Mouse (Mus musculus): Measurements from ENCODE around the gene Mrpl40.
"Not testable (repeated sequence)": the region's sequence is repeated elsewhere in the genome, so short reads cannot be mapped to it uniquely, and the experiment has no call there.

Gene Mrpl40

DNA sequence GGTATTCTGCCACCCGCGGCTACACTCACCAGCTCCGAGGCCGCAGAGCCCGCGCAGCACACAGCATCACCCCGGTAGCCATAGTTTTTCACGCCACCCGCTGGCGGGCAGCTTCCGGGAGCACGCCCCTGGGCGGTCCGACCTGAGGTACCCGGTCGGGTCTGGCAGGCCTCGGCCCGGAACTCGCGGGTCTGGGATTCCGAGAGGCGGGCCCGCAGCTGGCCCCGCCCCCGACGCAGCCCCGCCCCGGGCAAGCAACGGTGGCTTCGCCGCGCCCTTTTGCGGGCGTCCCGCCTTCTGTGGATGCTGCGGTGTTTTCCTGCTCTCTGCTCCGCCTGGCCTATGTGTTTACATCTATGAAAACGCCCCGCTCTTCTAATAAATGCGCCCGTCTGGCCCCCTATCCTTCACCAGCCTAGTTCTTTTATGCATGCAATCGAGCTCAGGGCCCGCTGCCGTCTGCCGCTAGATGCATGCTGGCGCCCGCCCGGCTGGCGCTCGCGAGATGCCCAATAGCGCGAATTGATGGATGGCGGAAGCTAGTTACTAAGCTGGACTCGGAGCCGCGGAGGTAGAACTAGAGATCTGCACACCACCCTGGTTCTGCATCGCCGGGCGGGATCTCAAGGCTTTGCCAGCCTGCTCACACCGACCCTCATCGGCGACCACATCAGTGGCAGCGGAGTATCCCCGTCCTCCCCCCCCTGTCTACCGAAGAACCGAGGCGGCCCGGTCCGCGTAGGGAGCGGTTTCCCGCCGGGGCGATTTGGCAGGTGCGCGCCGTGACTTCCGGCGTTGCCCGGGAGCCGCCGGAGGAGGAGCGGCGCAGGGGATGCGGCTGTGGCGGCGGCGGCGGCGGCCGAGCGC, at the start of gene Mrpl40, which contains the start of gene Hira:
TSS of gene Mrpl40 (minus strand) at position 421 of the 867 bp plus-strand sequence.
TSS of gene Hira (plus strand) at position 596 of the 867 bp plus-strand sequence.
- DNase-seq (ENCODE audit: low spot score in 2 of 2) = peak; percentile 90 to 93

DNA sequence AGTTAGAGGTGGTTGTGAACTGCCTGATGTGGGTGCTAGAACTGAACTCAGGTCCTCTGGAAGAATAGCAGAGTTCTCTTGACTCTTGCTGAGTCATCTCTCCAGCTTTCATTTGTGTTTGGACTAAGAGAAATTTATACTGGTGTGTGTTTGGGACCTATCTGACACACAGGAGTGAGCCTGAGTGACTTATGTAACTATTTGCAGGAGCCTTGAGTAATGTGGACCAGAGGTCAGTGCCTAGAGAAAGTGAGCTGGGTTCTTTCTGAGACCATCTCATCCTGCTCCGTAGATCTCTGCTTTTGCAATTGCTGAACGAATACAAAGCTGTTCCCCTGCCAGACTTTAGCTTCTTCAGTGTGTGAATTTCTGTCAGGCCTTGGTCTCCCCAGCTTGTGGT, 45.1 kb upstream of the Mrpl40 start:
- DNase-seq (ENCODE audit: low spot score in 2 of 2) = no peak

DNA sequence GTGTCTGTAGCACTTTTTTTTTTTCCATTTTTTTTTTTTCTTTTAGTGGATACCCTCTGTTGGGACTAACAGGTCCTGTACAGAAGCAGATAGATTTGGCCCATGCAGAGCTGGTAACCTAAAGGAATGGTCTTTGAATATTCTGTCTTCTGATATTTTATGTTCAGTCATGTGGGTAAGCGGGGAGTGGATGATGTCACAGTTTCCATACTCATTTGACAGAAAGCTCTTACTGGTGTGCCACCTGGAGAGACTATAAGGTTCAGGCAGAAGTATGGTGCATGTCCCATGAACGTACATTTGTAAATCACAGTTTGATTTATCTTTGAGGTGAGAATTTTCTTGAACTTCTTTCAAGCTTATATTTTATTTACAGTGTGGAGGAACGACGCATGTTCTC, 39.4 kb upstream of the Mrpl40 start:
- DNase-seq (ENCODE audit: low spot score in 2 of 2) = no peak

DNA sequence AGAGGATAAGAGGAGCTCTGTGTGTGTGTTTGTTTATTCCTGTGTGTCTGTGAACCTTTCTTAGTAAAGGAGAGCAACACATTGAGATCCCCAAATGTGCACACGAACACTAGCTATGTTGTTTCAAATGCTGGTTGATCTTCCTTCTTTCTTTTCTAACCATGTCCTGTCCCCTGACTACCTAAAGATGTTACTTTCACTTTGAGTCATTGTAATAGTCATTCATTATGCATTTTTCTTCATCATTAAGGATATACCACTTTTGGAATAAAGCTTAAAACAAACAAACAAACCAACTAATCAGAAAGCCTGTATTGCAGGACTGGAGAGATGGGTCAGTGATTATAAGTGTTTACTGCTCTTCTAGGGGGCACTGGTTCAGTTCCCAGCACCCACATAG, 29.0 kb upstream of the Mrpl40 start:
- no peak for DNase-seq (ENCODE audit: low spot score in 2 of 2)

DNA sequence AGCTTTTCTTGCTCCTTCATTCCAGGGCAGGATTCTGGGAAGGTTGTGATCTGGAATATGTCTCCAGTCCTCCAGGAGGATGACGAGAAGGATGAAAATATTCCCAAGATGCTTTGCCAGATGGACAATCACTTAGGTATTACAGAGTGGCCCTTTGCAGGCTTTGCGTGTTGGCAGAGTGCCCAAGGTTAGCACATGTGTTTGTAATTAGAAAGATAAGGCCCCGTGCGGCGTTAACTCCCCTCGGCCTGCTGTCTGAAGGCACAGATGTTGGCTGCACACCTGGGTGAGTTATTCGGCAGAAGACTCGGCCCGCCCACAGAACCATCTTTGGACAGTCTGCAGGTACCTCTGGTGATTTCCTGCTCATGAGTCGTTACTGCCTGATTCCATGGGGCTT, 19.8 kb upstream of the Mrpl40 start:
- no peak for DNase-seq (ENCODE audit: low spot score in 2 of 2)

DNA sequence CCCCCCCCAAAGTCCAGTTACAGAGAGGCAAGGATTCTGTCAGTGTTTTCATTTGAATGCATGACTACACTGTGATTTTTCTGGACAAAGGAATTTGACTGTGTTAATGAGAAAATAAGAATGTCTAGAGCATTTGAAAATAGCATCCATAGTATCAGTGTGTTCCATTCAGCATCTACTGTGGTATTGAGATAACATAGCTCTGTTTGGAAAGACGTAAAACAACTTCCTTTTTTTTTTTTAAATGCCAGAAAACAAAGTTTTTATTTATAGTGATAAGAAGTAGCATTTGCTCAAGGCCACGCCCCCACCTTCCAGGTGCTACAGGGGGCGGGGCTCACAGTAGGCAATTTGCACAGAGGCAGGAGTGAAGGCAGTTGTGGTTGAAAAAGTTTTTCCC, 18.6 kb upstream of the Mrpl40 start:
- DNase-seq (ENCODE audit: low spot score in 2 of 2) = no peak

DNA sequence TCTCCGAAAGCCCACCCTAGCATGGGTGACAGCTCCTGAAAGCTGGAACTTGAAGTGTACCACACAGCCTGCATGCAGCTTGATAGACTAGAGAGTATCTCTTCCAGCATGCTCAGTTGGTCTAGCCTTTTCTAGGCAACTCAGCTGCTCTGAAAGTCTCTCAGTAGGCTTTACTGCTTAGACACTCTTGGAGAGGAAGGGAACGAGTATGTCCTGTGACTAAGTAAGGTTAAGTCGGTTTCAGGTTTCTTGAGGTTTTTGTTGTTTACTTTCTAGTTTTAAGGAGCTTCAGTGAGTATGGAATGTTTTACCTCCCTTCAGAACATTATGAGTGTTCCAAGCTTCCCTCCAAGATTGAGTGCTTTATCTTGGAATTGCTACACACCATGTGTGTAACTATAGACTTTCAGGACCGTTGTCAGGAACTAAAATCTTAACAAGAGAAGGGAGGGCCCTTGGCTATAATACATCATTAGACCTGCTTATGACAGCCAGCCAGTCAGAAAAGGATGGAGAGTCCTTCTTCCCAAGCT, 17.2 kb upstream of the Mrpl40 start:
- no peak for DNase-seq (ENCODE audit: low spot score in 2 of 2)

DNA sequence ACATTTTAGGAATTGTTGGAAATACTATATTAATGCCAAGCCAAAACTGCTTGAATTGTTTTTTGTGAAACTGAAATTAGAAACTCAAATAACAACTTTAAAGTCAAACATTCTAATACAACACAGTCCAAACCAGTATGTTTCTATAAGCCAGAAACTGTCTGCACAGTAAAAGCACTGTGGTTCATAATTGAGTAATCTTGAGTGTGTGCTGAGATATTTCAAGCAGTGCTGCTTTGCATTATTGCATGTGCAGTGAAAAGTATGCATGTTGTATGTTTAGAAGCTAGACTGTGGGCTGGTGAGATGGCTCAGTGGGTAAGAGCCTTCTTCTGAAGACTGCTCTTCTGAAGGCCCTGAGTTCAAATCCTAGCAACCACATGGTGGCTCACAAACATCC, 7.4 kb upstream of the Mrpl40 start:
- DNase-seq (ENCODE audit: low spot score in 2 of 2) = no peak

DNA sequence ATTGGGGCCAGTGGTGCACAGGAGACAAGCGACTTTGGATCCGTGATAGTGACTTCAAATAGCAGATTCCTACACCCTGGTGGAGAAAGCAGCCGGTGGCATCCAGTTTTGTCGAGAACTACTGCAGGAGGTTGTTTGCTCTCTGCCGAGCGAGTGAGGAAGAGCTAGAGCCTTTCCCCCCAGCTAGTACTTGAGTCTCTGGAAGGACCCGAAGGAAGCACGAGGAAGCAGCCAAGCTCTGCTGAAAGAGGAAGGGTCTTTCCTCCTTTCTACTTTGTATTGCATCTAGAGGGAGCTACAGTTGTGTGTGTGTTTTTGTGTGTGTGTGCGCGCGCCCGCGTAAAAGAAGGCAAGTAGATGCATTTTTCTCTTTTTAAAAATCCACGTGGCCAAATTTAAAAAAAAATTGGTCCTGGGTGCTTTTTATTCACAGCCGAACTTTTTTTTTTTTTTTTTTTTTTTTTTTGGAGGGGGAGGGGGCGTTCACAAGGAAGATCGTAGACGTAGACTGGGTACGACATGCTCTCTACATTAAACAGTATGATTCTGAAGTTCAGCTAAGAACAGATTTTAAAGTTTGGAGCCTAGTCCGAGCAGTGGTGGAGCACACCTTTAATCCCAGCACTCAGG, 1.5 kb upstream of the Mrpl40 start:
- DNase-seq (ENCODE audit: low spot score in 2 of 2) = peak; percentile 13 to 26

DNA sequence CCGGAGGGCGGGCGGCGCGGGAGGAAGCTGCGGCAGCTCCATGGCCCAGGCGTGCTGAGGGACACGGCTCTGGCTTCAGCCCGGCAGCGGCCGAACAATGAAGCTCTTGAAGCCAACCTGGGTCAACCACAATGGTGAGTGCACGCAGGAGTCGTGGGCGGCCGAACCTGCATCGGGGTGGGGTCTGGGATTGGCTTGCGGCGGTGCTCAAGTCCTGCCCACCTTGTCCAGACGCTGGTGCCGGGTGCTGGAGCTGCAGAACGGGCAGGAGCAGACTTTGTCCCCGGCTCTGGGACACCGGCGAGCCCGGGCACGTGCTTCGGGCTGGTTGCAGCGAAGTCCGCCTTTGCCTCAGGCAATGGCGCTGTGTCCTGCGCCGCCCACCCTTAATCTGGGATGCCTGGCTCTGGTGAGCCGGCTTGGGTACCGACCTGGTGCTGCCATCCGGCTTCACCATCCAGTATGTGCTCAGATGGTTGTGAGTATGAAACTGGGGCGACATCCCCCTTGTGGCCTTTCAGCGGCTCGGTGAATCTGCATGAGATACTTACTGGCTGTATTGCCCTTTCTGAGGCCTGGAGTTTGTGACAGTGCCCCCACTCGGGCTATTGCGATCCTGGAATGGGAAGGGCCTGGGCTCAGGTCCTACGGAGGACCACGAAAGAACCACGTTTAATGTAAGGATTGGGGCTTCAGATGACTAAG, 876 bp upstream of the Mrpl40 start:
- peak; percentile 50 to 55 for DNase-seq (ENCODE audit: low spot score in 2 of 2)

DNA sequence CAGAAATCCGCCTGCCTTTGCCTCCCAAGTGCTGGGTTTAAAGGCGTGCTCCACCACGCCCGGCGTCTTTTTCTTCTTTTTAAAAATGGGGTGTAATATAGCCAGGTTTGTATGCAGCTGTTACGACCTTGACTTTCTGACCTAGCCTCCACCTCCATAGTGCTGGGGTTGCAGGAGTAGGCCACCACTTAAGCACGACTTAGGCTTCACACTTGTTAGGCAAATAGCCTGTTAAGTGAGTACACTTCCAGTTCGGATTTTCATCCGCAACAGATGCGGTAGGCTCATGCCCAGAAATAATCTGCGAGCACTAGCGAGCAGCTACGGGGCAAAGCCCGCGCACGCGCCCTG, 596 bp downstream of the Mrpl40 start:
- DNase-seq (ENCODE audit: low spot score in 2 of 2) = no peak

DNA sequence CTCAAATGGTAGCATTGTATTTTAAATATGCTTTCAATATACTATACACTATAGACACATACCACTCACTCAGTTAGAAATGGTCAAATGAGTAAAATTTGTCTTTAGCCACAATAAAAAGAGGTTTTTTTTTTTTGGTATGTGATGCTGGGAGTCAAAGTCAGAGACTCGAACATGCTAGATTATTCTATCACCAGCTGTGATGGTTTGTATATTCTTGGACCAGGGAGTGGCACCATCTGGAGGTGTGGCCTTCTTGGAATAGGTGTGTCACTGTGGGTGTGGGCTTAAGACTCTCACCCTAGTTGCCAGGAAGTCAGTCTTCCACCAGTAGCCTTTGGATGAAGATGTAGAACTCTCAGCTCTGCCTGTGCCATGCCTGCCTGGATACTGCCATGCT, 6.2 kb downstream of the Mrpl40 start:
- DNase-seq (ENCODE audit: low spot score in 2 of 2) = not testable (repeated sequence)

DNA sequence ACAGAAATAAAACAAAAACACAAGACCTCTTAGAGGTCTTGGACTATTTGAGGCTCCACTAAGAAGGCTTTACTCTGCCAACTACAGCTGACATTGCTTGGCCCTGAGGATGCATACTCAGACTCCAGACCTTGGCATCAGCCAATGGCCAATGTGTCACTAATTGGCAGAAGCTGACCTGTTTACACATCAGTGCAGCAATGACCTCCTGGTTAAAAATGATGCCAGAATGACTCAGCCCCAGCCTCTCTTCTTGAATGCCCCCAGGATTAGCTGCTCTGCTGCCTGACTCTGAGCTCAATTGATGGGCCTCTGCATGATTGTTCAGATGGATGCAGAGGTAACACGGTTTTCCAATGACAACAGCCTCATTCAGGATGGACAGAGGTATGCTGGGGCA, 16.5 kb downstream of the Mrpl40 start:
- no peak for DNase-seq (ENCODE audit: low spot score in 2 of 2)

DNA sequence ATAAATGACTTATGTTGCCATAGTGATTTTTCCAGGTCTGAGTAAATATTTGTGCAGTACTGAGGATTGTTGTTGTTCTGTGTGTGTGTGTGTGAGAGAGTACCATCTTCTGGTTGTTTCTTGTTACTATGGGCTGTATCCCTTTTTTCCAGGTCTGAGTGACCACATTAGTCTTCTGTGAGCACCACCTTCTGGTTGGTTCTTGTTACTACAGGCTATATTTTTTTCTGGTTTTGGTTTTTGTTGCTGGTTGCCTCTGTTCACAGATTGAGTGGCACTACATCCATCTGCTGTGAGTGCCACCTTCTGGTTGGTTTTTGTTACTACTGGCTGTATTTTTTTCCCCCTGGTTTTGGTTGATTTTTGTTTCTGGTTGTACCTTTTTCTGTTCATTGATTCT, 18.1 kb downstream of the Mrpl40 start:
- DNase-seq (ENCODE audit: low spot score in 2 of 2) = peak in 1 of 2 experiments; percentile 24

DNA sequence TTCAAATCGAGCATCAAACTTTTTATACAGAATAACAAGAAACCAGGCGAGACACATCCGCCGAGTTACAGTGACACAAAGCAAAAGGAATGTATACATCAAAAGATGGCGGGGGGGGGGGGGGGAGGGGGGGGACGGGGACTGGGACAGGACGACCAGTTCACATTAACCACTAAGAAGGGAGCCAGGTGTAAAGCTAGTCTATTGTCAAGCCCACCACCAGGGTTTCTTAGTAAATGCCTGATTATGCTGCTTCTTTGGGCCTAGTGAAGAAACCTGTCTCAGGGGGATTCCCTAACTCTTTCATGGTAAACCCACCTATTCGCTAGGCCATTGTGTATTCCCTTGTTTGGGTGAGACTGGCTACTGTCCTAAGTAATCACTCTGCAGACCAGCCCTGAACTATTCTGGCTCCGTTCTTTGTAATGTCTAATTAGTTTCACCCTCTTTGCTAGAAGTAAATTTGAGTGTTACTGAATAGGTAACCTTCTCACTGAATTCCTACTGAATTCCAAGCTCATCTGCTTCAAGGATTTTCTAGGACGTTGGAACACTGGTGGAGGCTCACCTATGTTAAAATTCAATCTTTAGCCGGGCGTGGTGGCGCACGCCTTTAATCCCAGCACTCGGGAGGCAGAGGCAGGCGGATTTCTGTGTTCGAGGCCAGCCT, 27.0 kb downstream of the Mrpl40 start:
- not testable (repeated sequence) for DNase-seq (ENCODE audit: low spot score in 2 of 2)

DNA sequence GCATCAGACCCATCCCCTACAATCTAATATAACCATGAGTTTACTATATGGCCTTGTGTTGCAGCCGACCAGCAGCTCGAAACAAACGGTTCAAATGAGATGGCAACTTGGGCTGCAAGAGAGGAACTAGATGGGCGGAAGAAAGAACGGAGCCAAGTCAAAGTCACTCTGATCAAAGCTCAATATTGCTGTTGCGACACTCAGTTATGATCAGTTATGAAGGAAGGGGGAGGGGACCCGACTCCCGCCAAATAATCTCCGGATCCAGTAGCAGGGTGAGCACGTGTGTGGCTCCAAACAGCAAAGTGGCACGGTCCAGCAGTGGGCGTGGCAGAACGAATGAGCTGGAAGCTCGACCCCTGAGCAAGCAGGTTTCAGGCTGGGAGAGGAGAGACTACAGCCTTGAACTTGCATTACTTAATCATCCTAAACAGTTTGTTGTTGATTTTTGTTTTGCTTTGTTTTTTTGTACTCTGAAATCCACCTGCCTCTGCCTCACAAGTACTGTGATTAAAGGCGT, 30.3 kb downstream of the Mrpl40 start:
- DNase-seq (ENCODE audit: low spot score in 2 of 2) = no peak

DNA sequence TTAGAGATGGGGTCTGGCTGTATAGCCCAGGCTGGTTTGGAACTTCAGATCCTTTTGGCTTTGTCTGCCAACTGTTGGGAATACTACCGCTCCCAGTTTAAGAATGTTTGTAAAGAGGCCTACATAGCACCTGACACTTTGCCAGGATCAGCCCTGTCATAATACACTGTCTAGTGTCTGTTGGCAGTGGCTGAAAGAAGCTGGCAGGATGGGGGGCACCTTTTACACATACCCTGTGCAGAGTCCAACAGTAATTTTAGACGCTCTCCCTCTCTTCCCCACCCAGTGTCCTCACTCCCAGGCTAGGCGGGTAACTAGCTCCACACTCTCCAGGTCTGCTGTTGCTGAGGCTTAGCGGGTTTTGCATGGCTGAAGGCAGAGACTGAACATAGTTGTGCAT, 38.3 kb downstream of the Mrpl40 start:
- no peak for DNase-seq (ENCODE audit: low spot score in 2 of 2)

DNA sequence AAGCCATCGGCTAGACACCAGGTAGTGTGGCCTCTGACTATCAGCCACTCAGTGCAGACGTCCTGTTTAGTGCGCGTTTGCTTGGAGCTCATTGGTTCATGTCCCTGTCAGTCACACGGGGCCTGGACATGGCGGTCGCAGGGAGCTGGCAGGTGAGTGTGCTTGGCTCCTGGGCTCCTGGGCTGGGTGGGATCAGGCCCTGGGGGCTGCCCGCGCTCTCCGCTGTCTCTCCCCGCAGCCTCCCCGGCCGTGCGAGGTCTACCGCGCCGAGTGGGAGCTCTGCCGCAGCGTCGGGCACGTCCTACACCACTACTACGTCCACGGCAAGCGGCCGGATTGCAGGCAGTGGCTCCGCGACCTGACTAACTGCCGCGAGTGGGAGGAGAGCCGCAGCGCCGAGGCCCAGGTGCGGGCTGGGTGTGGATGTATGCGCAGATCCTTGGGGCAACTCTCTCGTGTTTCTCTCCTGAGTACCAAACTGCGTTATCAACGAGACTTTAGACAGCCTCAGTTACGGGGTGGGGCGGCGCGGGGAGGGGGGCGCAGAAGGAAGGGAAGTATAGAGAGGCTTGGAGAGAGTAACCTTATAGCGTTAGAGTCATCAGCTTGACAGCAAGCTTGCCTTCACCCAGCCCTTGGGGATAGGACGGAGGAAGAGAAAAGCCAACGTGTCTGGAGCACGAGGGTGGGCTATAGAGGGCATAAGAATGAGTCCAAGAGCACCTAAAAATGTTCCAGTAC, 40.0 kb downstream of the Mrpl40 start, which contains the start of the genes 2510002D24Rik and Gm28539:
TSS of gene 2510002D24Rik (plus strand) at position 111 of the 741 bp plus-strand sequence.
TSS of gene Gm28539 (plus strand) at position 117 of the 741 bp plus-strand sequence.
- DNase-seq (ENCODE audit: low spot score in 2 of 2) = peak; percentile 97

DNA sequence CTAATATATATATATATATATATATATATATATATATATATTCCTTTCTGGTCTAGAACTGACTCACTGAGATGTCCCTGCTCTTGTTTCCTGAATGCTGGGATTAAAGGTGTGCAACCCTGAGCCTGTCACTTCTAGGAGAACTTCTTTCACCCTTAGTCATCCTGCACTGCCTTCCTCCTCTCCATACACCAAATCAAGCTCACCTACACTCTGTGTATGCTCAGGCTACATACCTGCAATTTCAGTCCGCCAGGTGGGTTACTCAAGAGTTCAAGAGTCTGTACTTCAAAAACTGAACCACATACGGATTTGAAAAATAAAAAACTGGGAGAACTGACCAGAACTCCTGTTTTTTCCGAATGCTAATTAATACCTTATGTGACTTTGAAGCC, 40.6 kb downstream of the Mrpl40 start:
- no peak for DNase-seq (ENCODE audit: low spot score in 2 of 2)

DNA sequence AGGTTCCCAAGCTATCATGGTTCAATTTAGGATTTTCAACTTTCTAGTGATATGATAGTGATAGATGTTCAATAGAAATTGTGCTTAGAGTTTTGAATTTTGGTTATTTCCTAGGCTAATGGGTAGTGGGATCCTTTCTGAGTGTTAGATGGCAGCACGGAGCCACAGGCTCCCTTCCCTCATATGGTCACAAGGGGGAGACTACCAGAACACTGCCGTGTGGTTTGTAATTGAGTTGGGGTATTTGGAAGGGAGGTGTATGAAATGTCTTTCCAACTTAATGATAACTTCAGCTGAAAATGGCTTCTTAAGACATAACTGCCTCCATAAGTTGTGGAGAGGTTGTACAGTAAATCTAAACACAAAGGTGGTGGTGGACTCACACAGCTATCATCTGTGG, 43.2 kb downstream of the Mrpl40 start:
- no peak for DNase-seq (ENCODE audit: low spot score in 2 of 2)

DNA sequence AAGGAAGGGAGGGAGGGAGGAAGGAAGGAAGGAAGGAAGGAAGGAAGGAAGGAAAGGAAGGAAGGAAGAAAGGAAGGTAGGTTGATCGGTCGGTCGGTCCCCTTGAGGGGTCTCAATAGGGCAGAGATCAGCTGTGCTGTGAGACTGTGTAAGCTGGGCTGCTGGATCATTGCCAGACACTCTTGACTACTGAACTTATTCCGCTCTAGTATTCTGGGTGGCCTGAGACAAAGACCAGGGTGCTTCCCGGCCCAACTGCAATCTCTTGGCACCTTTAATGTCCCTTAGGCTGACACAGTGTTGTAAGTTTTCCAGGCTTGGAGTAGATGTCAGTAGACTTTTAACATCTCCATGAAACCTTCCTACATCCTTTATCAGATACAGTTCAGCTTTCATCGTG, 47.6 kb downstream of the Mrpl40 start:
- no peak for DNase-seq (ENCODE audit: low spot score in 2 of 2)

All from right cerebral cortex, adult 2 months (tissue).